Mouse (Mus musculus) hindlimb bud, embryonic 11.5 days (tissue): ENCODE results near the gene Man2a2.
"Not testable (repeated sequence)": the region's sequence is repeated elsewhere in the genome, so short reads cannot be mapped to it uniquely, and the experiment has no call there.

ENCODE experiments used
- DNase-seq: peaks from one replicate; pipeline ENCODE4 v3.0.0-alpha.2; 2012; ENCODE audit warnings: low read depth, low spot score; ENCODE audit errors: extremely low spot score

The Man2a2 gene

DNA sequence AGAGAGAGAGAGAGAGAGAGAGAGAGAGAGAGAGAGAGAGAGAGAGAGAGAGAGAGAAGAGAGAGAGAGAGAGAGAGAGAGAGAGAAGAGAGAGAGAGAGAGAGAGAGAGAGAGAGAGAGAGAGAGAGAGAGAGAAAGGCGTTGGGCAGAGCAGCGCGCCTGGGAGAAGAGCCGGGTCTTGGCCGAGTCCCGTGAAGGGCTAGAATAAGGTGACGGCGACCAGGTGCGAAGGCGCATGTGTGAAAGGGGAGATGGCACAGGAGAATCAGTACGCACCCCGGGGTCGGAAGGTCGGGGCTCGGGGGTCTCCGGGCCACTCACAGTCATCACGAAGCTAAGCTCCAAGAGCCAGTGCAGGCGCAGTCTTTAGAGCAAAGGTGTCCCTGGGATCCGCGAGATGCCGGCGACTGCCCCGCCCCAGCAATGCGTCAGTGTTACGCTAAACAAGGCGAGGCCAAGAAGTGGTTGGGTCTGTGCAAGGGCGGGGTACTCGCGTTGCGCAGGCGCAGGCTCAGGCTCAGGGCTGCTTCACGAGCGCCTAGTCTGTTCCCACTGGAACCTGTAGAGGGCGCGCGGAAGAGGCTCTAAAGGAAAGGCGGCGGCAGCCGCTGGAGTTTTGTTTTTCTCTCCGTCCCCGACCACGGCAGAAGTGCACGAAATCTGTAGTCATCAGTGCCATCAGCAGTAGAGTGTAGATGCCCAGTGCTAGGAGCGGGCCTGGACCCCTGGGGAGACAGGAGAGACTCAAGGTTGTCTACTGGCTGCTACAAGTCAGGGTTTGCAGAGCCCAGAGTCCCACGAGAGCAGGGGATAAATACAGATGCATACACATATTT, 31.2 kb downstream of the Man2a2 start:
- DNase-seq = peak; percentile 81

DNA sequence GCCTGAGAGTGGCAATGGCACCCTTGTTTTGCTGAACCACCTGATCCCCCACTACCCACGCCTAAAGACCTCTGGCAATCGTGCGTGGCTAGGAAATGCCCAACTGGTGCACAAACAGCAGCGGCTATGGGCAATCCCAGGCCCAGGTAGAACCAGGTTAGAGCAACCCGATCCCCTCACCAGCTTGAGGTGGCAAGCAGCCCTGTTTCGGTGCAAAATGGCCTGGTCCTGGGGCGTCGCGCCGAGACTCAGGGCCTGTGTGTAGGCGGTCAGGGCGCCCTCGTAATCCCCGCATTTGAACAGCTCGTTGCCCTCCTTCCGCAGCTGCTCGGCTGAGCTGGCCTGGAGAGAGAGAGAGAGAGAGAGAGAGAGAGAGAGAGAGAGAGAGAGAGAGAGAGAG, 31.8 kb downstream of the Man2a2 start:
- DNase-seq = no peak

DNA sequence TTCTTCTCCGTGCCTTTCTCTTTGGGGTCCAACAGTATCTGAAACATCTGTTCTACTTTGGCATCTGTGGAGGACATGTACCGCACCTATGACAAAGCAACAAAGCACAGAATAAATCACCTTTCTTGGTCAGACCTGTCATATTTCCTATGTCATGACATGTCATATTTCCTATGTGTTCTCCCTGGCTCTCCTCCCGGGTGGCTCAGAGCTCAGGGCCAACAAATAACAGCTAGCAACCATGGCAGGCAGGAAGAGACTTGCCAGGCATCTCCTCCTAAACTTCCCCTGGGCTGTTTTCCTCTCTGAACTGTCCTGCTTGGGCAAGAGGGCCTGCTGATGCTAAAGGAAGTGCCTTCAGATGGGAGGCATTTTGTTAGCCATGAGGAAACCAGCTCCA, 34.2 kb downstream of the Man2a2 start:
- DNase-seq = no peak

DNA sequence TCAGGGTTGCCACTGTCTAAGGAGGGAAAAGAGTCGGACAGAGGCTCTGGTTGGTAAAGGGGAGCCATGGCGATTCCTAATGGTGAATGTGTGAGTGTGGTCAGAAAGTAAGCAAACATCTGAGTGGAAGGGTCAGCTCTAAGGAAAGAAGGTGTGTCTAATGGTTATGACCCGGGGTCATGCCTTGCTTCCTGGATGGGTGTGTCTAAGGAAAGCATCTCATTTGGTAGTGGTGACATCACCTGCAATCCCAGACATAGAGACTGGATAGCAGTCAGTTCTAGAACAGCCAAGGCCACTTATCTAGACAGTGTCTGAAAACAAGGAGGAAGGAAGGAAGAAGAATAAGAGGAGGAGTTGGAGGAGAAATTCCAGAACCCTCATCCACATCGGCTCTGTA, 36.3 kb downstream of the Man2a2 start:
- no peak for DNase-seq

DNA sequence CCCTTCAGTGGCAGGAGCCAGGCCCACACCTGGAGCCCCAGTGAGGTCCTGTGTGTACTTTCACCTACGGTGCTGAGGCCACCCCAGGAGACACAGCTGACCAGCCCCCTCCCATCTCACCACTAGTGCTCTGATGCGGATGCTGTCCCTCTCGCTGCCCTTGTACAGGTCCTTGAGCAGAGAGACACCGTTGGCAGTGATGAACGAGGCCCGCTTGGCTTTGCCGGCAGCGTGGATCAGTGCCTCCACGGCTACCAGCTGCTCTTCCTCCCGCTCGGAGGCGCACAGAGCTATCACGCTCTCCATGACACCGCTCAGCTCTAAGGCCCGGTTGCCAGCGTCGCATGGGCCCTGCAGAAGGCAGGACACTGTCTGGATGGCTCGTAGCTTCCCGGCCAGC, 39.7 kb downstream of the Man2a2 start:
- no peak for DNase-seq

DNA sequence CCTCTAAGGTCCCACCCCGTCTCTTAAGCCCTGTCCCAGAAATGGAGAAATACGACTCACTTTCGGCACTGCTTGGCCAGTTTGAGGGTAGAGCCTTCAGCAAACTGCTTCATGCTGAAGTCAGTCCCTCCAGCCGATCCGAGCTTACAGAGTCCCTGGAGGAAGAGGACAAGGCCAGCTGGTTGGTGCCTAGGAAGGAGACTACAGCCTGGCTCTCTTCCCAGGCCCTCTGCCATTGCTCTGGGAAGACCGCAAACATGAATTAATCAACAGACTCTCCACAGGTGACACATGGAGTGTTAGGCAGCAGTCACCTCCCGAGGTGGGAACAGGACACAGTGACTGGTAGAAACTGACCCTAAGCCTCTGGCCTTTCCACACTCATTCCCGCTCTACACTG, 40.9 kb downstream of the Man2a2 start:
- no peak for DNase-seq

DNA sequence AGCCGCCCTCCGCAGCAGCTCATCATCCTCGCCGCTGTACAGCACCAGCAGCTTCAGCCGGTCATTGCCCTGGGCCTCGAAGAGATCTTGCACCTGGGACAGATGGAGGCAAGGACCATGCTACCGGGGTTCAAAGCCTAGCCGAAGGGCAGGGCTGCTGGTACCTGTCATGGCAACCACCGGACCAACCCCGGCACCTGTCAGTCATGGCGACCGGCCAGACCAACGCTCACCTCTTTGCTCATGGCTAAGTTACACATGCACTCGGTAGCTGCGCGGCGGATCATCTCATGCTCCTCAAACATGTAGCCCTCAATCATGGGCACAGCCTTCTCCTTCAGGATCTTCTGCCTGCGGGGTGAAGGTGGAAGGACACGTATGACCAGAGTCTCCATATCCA, 45.1 kb downstream of the Man2a2 start:
- DNase-seq = no peak

DNA sequence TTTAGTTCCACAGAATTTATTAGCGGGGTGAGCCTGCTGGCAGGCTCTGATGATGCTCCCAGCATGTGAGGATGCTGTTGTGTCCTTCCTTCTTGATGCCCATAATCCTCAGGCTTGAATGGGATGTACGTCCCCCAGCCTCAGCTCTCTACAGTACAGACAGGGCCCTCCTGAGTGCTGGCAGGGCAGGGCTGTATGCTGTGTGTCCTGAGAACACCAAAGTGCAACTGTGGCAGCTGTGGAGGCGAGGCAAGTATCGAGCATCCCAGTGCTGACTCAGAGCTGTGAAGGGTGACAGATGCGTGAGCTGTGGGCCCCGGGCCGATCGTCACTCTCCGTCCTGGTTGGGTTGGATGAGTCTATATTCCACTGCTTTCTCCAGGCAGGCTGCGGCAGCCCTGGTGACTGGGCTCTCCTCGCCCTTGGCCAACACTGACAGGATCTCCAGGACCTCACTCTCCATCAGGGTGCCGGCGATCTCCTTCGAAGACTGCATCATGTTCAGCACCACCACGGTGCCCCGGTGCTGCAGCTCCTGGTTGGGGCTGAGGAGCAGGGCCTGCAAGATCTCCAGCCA, 45.8 kb downstream of the Man2a2 start:
- DNase-seq = no peak

DNA sequence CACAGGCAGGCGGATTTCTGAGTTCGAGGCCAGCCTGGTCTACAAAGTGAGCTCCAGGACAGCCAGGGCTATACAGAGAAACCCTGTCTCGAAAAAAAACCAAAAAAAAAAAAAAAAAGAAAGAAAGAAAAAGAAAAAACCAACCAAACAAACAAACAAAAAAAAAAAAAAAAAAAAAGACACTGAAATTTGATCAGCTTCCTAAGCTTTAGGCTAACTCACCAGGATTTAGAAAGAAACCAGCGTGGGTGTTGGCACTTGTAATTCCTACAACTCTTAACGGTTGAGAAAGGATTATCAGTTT, 46.4 kb downstream of the Man2a2 start:
- not testable (repeated sequence) for DNase-seq

DNA sequence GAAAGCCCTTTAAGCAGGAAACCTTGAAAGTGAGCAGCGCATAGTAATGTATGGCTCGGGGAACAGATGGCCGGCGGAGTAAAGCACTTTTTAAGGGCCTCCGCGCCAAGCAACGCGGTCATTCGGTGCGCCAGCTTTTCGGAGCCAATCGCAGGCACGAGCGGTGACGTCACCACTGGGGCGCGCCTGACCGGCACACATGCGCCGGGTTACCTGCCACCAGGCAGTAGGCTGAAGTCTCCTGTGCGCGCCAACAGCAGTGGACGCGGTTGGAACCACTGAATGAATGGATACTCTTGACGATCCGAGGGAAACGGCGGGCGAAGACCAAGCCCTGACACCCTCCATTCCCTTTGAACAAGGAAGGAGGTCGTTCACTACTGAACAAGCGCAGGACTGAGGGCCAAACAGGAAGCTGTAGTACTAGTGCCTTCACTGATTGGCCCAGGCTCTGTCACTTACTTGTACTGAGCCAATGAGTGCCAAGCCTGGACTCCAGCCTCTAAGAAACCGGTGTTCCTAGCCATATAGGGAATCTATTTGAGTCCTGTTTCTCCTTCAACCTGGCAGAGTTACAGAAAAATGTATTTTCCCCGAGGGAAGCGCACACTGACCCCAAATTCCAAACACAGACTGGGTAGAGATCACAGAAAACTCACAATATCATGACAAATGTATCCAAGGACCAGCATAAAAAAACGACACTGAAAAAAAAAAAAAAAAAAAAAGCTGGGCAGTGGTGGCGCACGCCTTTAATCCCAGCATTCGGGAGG, 46.9 kb downstream of the Man2a2 start, which contains the start of gene Rccd1:
TSS of gene Rccd1 (minus strand) at position 412 of the 773 bp plus-strand sequence.
- DNase-seq = peak; percentile 87

DNA sequence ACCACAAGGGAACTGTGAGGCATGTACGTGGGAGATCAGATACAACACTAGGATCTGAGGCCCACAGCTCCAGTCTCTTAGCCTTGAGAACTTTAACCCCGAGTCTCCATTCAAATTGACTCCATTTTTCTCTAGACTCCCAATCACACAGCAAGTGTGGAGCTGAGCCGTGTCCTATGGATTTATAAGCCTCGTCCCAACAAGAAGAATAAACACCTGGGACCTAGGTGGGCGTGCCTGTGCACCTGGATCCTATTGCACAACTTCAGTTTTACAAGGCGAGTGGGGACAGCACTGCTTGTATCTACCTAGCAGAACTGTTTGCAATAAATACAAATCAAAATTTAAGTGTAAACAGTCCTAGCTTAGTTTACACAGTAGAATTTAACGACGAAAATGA, 47.8 kb downstream of the Man2a2 start:
- no peak for DNase-seq

DNA sequence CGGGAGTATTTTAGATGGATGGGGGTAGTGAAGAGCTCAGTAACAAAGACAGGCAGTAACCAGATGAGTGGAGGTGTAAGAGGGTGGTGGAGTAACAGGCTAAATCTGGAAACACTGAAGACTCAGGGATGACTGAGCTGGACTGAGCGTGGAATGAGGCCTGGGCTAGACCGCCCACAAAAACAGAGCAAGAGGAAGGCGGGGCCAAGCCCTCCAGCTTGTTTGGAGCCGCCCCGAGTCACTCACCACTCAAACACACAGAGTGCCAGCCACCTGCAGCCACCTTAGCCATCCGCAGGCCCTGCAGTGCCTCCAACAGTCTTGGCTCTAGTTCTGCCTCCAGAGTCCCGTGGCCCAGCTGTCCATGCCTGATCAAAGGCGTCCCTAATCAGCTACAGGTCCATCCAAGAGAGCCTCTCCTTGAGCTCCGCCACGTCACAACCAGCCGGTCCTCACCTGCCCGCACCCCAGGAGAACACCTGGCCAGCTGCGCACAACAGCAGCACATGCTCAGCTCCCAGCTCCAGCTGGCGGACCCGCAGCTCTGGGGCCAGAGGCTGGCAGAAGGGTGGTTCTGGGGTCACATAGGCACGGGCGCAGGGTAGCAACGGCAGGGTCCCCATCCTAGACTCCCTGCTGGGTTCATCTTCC, 51.2 kb downstream of the Man2a2 start:
- DNase-seq = no peak

DNA sequence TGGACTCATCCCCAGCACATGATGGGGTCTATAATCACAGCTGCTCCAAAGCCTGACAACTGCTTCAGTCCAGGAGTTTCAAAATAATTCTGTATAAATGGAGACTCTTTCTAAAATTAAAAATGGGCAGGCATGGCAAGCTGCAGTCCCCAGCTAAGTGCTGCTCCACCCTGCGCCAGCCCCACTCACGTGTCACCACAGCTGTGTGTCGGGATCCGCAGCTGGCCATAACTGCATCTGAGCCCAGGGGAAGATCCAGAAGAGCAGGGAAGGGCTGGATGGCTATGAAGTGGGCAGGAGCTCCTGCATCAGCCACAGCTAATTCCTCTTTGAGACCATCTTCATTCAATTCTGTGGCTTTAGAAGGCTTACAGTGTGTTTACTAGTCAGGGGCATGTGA, 52.5 kb downstream of the Man2a2 start:
- no peak for DNase-seq

DNA sequence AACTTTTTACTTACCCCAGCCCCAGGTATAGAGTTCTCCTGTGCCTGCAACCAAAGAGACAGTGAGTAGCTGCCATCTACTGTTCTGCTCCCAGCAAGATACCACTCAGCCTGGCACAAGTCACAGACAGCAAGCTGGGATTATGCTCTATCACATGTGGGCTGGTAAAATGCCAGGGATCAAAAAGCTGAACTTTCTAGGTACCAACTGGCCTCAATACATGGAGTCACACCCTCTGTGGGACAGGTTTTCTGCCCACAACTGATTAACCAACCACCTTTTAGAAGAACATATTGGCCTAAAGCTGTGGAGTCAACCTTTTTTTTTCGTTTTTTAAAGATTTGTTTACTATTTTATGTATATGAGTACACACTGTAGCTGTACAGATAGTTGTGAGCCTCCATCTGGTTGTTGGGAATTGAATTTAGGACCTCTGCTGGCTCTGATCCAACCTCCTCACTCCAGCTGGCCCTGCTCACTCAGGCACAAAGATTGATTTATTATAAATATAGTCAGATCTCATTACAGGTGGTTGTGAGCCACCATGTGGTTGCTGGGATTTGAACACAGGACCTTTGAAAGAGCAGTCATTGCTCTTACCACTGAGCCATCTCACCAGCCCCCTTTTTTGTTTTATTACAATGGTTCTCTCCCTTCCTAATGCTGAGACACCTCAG, 53.6 kb downstream of the Man2a2 start:
- no peak for DNase-seq

DNA sequence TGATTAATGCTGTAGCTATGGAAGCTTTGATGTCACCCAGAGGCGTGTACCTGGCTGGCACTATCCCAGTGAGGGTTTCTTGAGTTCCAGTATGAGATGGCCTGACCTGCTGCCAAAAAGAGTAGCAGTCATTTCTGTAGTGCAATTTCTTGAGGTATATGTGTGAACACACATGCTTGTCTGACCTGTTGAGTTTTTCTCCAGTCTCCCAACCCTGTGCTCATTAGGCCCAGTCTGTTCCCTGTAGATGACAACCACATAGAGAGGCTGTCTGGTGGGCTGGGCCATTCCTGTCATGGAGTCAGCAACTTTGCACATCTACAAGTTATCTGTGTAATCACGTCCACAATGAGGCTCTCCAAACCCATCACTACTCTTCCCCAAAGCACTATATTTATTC, 55.4 kb downstream of the Man2a2 start:
- DNase-seq = no peak

DNA sequence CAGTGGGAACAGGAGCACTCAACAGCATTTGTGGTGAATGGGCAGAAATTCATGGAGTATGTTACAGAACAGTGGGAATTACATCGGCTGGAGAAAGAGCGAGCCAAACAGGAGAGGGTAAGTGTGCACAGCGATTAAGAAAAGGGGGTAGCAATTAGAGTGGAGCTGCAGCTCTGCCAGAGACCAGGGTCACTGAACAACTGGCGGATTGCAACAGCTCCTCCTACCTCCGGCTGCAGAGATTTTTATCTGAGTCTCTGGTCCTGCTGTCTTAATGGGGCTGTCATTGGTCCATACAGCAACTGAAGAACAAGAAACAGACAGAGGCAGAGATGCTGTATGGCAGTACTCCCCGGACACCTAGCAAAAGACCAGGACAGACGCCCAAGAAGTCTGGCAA, 60.4 kb downstream of the Man2a2 start:
- DNase-seq = no peak

DNA sequence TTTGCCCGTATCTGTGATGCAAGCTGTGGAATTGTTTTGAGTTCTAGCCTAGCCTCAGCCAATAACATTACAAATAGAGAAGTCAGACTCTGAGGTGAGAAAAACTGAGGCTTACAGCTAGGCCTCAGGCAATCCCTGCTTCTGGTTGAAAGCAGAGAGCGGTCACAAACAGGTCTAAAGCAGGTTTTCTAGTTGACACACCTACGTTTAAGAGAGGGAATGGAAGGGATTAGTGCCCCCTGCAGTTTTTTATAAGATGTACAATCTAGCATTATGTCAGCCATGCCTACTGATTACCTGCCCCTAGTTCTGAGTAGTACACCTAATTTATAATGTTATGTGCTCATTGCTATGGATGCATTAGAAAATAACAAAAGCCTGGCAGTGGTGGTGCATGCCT, 63.4 kb downstream of the Man2a2 start:
- no peak for DNase-seq

DNA sequence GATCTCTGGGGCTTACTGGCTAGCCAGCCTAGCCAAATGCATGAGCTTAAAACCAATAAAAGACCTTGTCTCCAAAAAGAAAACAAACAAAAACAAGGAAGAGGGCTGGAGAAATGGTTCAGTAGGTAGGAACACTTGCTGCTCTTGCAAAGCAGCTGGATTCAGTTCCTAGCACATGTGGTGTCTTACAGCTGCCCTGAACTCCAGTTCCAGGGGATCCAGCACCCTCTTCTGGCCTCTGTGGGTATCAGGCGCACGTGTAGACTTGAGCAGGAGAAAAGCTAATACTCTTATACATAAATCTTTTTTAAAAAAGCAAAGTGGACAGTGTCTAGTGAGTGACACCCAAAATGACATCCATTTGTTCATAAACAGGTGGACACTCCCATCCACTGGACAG, 69.7 kb downstream of the Man2a2 start:
- DNase-seq = no peak

DNA sequence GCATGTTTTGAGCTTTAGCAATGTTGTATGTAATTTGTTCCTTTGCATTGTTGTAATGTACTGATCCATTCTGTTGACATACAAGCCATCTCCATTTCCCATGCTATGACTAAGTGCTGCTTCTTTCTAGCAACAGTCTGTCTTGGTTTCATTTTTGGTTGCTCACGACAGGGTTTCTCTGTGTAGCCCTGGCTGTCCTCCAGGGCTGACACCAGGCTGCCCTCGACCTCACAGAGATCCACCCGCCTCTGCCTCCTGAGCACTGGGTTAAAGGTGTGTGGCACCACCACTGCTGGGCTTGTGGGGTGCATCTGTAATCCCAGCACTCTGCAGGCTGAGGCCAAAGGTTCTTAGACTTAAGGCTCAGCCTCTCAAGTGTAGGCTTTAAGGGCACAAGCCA, 71.6 kb downstream of the Man2a2 start:
- no peak for DNase-seq
